Mouse (Mus musculus) erythroblast, embryonic 14.5 days (primary cell): ENCODE measurements around the gene Grem1. TPM values are rescaled to one million over a fixed set of nuclear protein-coding genes. Genes with fewer than 3 reads are reported as not detected.

Source experiments
- H3K27me3 ChIP-seq: 2 replicates; pipeline ENCODE4 v1.6.1; 2012; ENCODE audit warnings: inconsistent platforms; ENCODE audit not compliant: control insufficient read depth
- H3K36me3 ChIP-seq: 2 replicates; pipeline ENCODE4 v1.6.1; 2012; ENCODE audit warnings: mild to moderate bottlenecking, inconsistent platforms; ENCODE audit not compliant: control insufficient read depth
- H3K4me1 ChIP-seq: 2 replicates; pipeline ENCODE4 v1.6.1; 2012; ENCODE audit warnings: inconsistent platforms; ENCODE audit not compliant: control insufficient read depth
- H3K4me3 ChIP-seq: replicated peaks from 2 replicates; pipeline ENCODE3; 2012; ENCODE audit warnings: moderate library complexity, mild to moderate bottlenecking, inconsistent platforms
- H3K9me3 ChIP-seq: 2 replicates; pipeline ENCODE4 v1.6.1; 2012; ENCODE audit warnings: low read length, inconsistent platforms, mixed read lengths; ENCODE audit not compliant: control insufficient read depth
- GATA1 ChIP-seq: IDR thresholded peaks from 2 replicates; pipeline ENCODE4 v1.6.1; 2012; ENCODE audit warnings: low read length, inconsistent platforms, mixed read lengths
- TAL1 ChIP-seq: IDR thresholded peaks from 3 replicates; pipeline ENCODE4 v1.6.1; 2012; ENCODE audit warnings: low read length, inconsistent platforms, mixed read lengths
- polyA plus RNA-seq: library from polyadenylated mRNA; stranded (reverse); fragments of >175 nt; gene quantifications from 2 replicates; pipeline ENCODE4 v1.2.3, GENCODE M21; 2012

Gene Grem1
- polyA plus RNA-seq, 1 experiment = not detected

DNA sequence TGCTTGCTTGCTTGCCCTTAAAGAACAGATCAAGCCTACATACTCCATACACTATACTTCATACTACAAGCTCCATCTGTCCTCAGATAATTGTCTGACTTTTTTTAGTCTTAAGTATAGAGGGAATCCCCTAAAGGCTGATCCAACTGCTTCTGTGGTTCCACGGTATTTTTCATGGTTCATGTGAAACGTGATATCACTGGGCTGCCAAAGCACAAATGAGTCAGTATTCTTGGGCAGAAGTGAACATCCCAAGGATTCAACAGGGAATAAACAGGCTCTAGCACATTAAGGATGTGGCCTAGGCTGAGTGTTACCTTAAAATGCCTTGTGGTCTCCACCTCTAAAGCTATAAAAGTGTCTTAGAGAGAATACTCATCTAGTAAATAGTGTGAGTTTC is 45.0 kb downstream of the Grem1 start:
- Histone ChIP-seq H3K9me3 (peaks cover 8% of the 10 kb centered on the region), H3K4me3 (no peak overlapping the region), H3K36me3 (no peaks in the 10 kb centered on the region), H3K27me3 (no peaks in the 10 kb centered on the region), H3K4me1 (no peaks in the 10 kb centered on the region)
- TF ChIP-seq GATA1 = no peak
- no peak for TF ChIP-seq TAL1

DNA sequence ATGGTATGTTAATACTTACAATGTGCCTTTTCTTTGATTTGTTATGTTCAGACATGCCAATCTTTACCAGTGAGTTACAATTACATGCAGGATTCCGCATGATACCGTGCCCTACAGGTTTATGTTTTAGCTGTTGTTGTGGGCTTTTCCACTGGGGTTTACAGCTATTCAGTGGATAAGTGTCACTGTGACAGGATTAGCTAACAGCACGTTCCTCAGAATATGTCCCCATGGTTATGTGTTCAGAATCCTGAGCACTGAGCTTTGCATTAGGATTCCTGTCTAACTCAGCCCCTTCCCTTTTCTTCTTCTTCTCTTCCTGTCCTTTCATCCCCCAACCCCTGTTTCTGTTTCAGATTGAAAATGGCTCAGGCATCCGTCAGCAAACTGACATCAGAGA is 50.9 kb downstream of the Grem1 start:
- TF ChIP-seq TAL1 (no peak), GATA1 (no peak)
- no peaks in the 10 kb centered on the region for H3K36me3 ChIP-seq
- H3K4me1 ChIP-seq = no peaks in the 10 kb centered on the region
- H3K4me3 ChIP-seq = no peak overlapping the region
- peaks cover 9% of the 10 kb centered on the region for H3K9me3 ChIP-seq
- no peaks in the 10 kb centered on the region for H3K27me3 ChIP-seq

DNA sequence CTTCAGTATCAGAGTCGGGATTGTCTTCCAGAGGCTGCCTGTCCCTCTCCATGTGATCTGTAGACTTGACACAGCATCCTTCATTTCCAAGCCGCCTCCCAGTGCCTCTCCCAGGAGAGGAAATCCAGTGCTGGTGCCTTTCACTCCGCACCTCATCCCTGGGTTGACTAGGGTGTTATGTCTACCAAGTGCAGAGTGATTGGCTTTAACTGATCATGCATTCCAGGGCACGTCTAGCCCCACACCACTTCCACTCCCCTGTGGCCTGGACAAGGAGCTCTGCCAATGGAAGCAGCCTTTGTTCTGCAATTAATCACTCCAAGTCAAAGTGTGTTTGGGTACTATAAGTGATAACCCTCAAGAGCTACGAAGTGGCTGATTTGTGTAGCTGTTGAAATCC is 56.9 kb downstream of the Grem1 start:
- H3K4me1 ChIP-seq = no peaks in the 10 kb centered on the region
- no peaks in the 10 kb centered on the region for H3K27me3 ChIP-seq
- TF ChIP-seq GATA1 (no peak), TAL1 (no peak)
- peaks cover 3% of the 10 kb centered on the region; the same call in 1 of the 2 replicates for H3K9me3 ChIP-seq
- no peak overlapping the region for H3K4me3 ChIP-seq
- H3K36me3 ChIP-seq = no peaks in the 10 kb centered on the region

DNA sequence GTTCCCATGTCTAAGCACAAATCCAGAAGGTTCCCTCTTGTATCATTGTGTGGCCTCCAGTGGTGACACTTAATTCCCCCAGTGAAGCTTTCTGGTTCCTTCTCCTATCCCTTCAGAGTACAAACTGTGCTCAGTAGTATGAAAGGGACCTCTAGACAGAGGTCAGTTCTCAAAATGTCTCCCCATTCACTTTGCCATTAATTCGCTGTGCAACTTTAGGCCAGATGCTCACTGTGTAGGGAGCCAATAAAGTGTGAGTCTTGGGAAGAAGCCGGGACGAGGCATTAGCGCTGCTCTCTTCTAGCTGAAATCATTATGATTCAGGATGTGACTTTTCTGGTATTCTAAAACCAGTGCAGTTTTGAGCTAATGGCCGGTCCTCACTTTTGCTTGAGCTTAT is 61.8 kb downstream of the Grem1 start:
- Histone ChIP-seq H3K36me3 (no peaks in the 10 kb centered on the region), H3K4me1 (no peaks in the 10 kb centered on the region), H3K4me3 (no peak overlapping the region), H3K27me3 (no peaks in the 10 kb centered on the region), H3K9me3 (peaks cover 3% of the 10 kb centered on the region; the same call in 1 of the 2 replicates)
- no peak for TF ChIP-seq GATA1
- TF ChIP-seq TAL1 = no peak

DNA sequence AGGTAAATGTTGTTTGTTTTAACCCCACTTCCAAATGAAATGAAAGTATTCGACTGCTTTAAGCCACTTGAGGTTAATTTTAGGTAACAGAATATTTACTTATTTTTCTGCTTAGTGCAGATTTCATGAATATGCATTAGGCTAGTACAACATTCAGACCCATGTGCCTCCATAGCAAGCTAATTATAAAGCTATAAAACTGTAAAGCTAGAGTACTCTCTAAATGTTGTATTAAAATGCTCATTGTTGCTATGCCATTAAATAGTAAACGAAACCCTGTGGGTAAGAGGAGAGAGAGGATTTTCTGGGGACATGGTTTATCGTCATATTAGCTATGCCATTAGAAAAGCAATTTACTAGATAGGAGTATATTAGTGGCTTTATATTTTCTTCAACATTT is 62.2 kb downstream of the Grem1 start:
- no peaks in the 10 kb centered on the region for H3K4me1 ChIP-seq
- H3K9me3 ChIP-seq = no peaks in the 10 kb centered on the region
- H3K36me3 ChIP-seq = no peaks in the 10 kb centered on the region
- no peaks in the 10 kb centered on the region for H3K27me3 ChIP-seq
- TF ChIP-seq TAL1 (no peak), GATA1 (no peak)
- no peak overlapping the region for H3K4me3 ChIP-seq

Other genes starting within 250 kb of the Grem1 start
- 0.14 TPM in 1 of 2 replicates, not detected in the other for gene Scg5, start 70.5 kb upstream of the Grem1 start, polyA plus RNA-seq
- gene Arhgap11a, start 90.0 kb upstream of the Grem1 start, polyA plus RNA-seq = 1.5 and 1.9 TPM in 2 replicates